Comparison of ENCODE assay signal across 24 mouse cellular contexts in the genomic region with DNA sequence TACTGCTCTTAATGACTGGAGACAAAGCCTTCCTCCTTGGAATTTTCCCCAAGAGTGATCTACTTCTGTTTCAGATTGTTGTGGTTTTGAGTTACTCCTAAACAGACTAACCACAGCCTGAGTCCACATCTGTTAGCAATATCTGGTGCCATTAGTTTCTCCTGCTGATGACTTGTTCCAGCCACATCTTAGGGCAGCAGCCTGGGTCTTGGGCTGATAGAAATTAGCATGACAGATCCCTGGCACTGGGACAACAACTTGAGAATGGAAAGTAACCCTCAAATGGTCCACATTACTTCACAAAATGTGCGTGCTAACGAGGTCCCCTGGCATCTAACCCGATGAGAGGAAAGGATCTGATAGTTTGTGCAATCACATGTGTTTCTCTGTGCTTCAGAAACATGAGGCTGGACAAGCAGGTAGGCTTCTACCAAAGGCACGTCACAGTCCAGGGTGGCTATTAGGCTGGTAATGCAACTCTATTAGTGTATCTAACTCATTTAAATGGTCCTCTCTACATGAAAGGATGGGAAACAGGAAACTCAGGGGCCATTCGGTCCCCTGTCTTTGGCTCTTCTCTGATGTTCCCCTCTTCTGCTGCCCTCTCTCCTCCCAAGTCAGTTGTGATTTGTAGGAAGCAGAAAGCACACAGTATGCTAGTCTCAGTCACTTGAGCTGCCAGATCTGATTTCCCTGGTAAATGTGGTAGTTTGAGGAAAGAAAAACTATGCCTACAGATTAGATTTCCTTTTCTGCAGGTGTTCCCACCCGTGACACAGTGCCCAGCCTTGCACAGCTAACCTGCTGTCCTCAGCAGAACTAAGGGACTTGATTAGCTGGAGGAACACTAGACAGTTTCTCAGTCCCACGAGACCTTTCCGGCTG.
A peak's percentile ranks its signal among the peaks of the same experiment; 100 is the strongest.
DNase-seq lines count a peak whose midpoint lies in the region; ATAC-seq and TF ChIP-seq lines count a peak whose summit lies in the region.
"Had no signal": no experiment of that assay in that cellular context is flagged by ENCODE, and none has a peak within 500 bp of the region (broad histone marks: within the 10 kb centered on the region; RNA-seq: fewer than 3 reads in every experiment).

No protein-coding gene starts in this region.

- H3K27me3 ChIP-seq in kidney, embryonic 14.5 days (ENCODE audit: control insufficient read depth, insufficient read depth, low read length), result no peaks in the 10 kb centered on the region
- H3K27me3 ChIP-seq in kidney, adult 2 months (replicated peaks; ENCODE audit: control insufficient read depth, insufficient read depth, low read length), result no peaks in the 10 kb centered on the region
- no peaks in the 10 kb centered on the region for H3K27me3 ChIP-seq in embryonic facial prominence, embryonic 15.5 days
- no peaks in the 10 kb centered on the region for H3K27me3 ChIP-seq in limb, embryonic 14.5 days (ENCODE audit: control insufficient read depth, insufficient read depth, low read length)
- H3K27me3 ChIP-seq: CH12.LX; heart, embryonic 12.5 days; hindbrain, embryonic 13.5 days; intestine, embryonic 15.5 days; liver, embryonic 13.5 days; stomach, embryonic 15.5 days had no signal

- no peak overlapping the region for H3K4me3 ChIP-seq in kidney, embryonic 14.5 days (ENCODE audit: low read length)
- H3K4me3 ChIP-seq in kidney, adult 2 months (ENCODE audit: insufficient read depth, low read depth, low read length), result no peak overlapping the region
- H3K4me3 ChIP-seq in embryonic facial prominence, embryonic 15.5 days (replicated peaks), result no peak overlapping the region
- H3K4me3 ChIP-seq in limb, embryonic 14.5 days (replicated peaks; ENCODE audit: low read length), result no peak overlapping the region
- H3K4me3 ChIP-seq: heart, embryonic 12.5 days; hindbrain, embryonic 13.5 days; intestine, embryonic 15.5 days; liver, embryonic 13.5 days; stomach, embryonic 15.5 days had no signal

- no peaks in the 10 kb centered on the region for H3K36me3 ChIP-seq in kidney, embryonic 14.5 days (ENCODE audit: control insufficient read depth, insufficient read depth, low read length)
- H3K36me3 ChIP-seq in kidney, adult 2 months (ENCODE audit: control insufficient read depth, insufficient read depth, low read length), result no peaks in the 10 kb centered on the region
- no peaks in the 10 kb centered on the region for H3K36me3 ChIP-seq in embryonic facial prominence, embryonic 15.5 days
- H3K36me3 ChIP-seq in limb, embryonic 14.5 days (ENCODE audit: control insufficient read depth, insufficient read depth, low read length), result no peaks in the 10 kb centered on the region
- H3K36me3 ChIP-seq: heart, embryonic 12.5 days; hindbrain, embryonic 13.5 days; intestine, embryonic 15.5 days; liver, embryonic 13.5 days; stomach, embryonic 15.5 days had no signal

- no peak overlapping the region for H3K4me2 ChIP-seq in kidney, embryonic 14.5 days (replicated peaks; ENCODE audit: low read depth, low read length)
- H3K4me2 ChIP-seq in embryonic facial prominence, embryonic 15.5 days (replicated peaks), result no peak overlapping the region
- H3K4me2 ChIP-seq in limb, embryonic 14.5 days (replicated peaks; ENCODE audit: low read depth, low read length, severe bottlenecking), result no peak overlapping the region
- H3K4me2 ChIP-seq: heart, embryonic 12.5 days; hindbrain, embryonic 13.5 days; intestine, embryonic 15.5 days; liver, embryonic 13.5 days; lung, embryonic 14.5 days; stomach, embryonic 15.5 days had no signal

- DNase-seq in kidney, adult 2 months, result no peak
- DNase-seq in embryo, embryonic 10.5 days (ENCODE audit: low spot score), result peak; percentile 6
- DNase-seq in limb, embryonic 14.5 days (ENCODE audit: low spot score), result peak; percentile 78
- DNase-seq in spleen, postnatal 4 days (ENCODE audit: low spot score in 2 of 2), result no peak
- DNase-seq in cerebellum, postnatal 14 days, result no peak
- DNase-seq in right cerebral cortex, postnatal 25 days, result no peak
- DNase-seq: adrenal gland, postnatal 36 days; cerebellum, adult 18-20 months; heart, postnatal 14 days; kidney, postnatal 14 days; liver, embryonic 13.5 days; lung, embryonic 14.5 days; lung, postnatal 4 days; right cerebral cortex, postnatal 14 days; thymus, adult 18-20 months; thymus, postnatal 4 days had no signal

- H3K9me3 ChIP-seq in kidney, embryonic 14.5 days (ENCODE audit: control insufficient read depth, low read length), result no peaks in the 10 kb centered on the region
- H3K9me3 ChIP-seq in embryonic facial prominence, embryonic 15.5 days (replicated peaks), result no peaks in the 10 kb centered on the region
- no peaks in the 10 kb centered on the region for H3K9me3 ChIP-seq in limb, embryonic 14.5 days (ENCODE audit: control insufficient read depth, low read length)
- H3K9me3 ChIP-seq: heart, embryonic 12.5 days; hindbrain, embryonic 13.5 days; intestine, embryonic 15.5 days; liver, embryonic 13.5 days; stomach, embryonic 15.5 days had no signal

- H3K27ac ChIP-seq in kidney, embryonic 14.5 days (ENCODE audit: low read depth, low read length), result no peak overlapping the region
- no peak overlapping the region for H3K27ac ChIP-seq in kidney, adult 2 months (ENCODE audit: insufficient read depth, low read depth, low read length)
- peak overlapping the region; percentile 48; the same call in 1 of the 2 replicates for H3K27ac ChIP-seq in embryonic facial prominence, embryonic 15.5 days (replicated peaks)
- H3K27ac ChIP-seq in limb, embryonic 14.5 days (replicated peaks; ENCODE audit: low read depth, low read length), result no peak overlapping the region
- H3K27ac ChIP-seq: hindbrain, embryonic 13.5 days; intestine, embryonic 15.5 days; liver, embryonic 13.5 days; stomach, embryonic 15.5 days had no signal

- no peak for TF ChIP-seq CTCF in kidney, adult 2 months (conservative IDR thresholded peaks at IDR 0.05; ENCODE audit: insufficient read depth, insufficient read length, low read depth, low read length)

- WGBS in kidney, embryonic 14.5 days, result 63% methylated on average over 8 of the region's 8 CpGs
- 44% methylated on average over 8 of the region's 8 CpGs for WGBS in kidney, adult 2 months
- 29% methylated on average over 8 of the region's 8 CpGs for WGBS in embryonic facial prominence, embryonic 15.5 days
- WGBS in limb, embryonic 14.5 days, result 37% methylated on average over 8 of the region's 8 CpGs

- peak; percentile 83 for ATAC-seq in kidney, embryonic 14.5 days (ENCODE audit: low FRiP score, low TSS enrichment)
- ATAC-seq in embryonic facial prominence, embryonic 15.5 days (ENCODE audit: insufficient number of reproducible peaks, low FRiP score, low TSS enrichment, low read depth), result peak; percentile 84
- peak; percentile 70 for ATAC-seq in limb, embryonic 14.5 days (ENCODE audit: low FRiP score, low read depth)
- ATAC-seq: forebrain, embryonic 16.5 days; intestine, embryonic 15.5 days had no signal

- no peak for TF ChIP-seq POLR2A in kidney, adult 2 months (IDR thresholded peaks at IDR 0.05; ENCODE audit: low read depth, low read length)
- TF ChIP-seq POLR2A in limb, embryonic 14.5 days (IDR thresholded peaks at IDR 0.05; ENCODE audit: borderline replicate concordance, extremely low read depth, insufficient read depth, insufficient read length), result no peak

- H3K9ac ChIP-seq in kidney, embryonic 14.5 days (ENCODE audit: low read depth, low read length), result no peak overlapping the region
- H3K9ac ChIP-seq in embryonic facial prominence, embryonic 15.5 days, result no peak overlapping the region
- H3K9ac ChIP-seq in limb, embryonic 14.5 days (ENCODE audit: low read depth, low read length, severe bottlenecking), result no peak overlapping the region
- H3K9ac ChIP-seq: heart, embryonic 12.5 days; hindbrain, embryonic 13.5 days; intestine, embryonic 15.5 days; liver, embryonic 13.5 days; lung, embryonic 14.5 days; stomach, embryonic 15.5 days had no signal

- H3K4me1 ChIP-seq in kidney, embryonic 14.5 days (ENCODE audit: control insufficient read depth, insufficient read depth, low read length), result no peaks in the 10 kb centered on the region
- no peaks in the 10 kb centered on the region for H3K4me1 ChIP-seq in kidney, adult 2 months (ENCODE audit: control insufficient read depth, insufficient read depth, low read length)
- peaks cover 13% of the 10 kb centered on the region for H3K4me1 ChIP-seq in embryonic facial prominence, embryonic 15.5 days
- peaks cover 3% of the 10 kb centered on the region; the same call in 1 of the 2 replicates for H3K4me1 ChIP-seq in limb, embryonic 14.5 days (ENCODE audit: control insufficient read depth, insufficient read depth, low read length)
- H3K4me1 ChIP-seq: heart, embryonic 12.5 days; hindbrain, embryonic 13.5 days; intestine, embryonic 15.5 days; liver, embryonic 13.5 days; stomach, embryonic 15.5 days had no signal

Comparison
In these comparisons a context has a peak if more than half of its experiments do, and no peak if none do; other contexts are left out.
1. DNase-seq: peak in embryo, embryonic 10.5 days (single experiment) and limb, embryonic 14.5 days (single experiment); none in kidney, adult 2 months (single experiment), spleen, postnatal 4 days (0 of 2), cerebellum, postnatal 14 days (0 of 2) and right cerebral cortex, postnatal 25 days (single experiment).
2. Peak in every context shown above with its lines, with median percentiles within 50 percentile points of each other: ATAC-seq.